Mouse (Mus musculus) cerebellum, adult 11-12 months (tissue): Measurements from ENCODE around the gene Gpalpp1.

Experiments
- DNase-seq: peaks from one replicate; pipeline ENCODE4 v3.0.0; 2022

Gpalpp1 gene

DNA sequence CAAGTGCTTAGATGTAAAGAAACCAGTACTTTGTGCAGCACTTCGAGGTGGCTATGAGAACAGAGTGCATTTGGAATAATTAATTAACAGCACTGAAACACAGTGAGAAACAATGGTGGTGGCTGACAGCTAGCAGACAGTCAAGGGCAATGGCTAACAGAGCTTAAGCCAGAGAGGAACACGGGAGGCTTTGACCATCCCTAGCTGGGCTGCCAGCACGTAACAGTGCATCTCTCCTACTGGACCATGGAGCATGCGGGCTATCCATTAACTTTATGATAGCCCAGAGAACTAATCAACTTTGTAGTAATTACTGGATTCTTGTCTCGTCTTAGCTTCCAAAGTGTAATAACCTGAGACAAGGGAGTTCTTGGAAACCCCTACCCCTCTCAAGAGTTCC, 12.7 kb downstream of the Gpalpp1 start:
- no peak for DNase-seq

DNA sequence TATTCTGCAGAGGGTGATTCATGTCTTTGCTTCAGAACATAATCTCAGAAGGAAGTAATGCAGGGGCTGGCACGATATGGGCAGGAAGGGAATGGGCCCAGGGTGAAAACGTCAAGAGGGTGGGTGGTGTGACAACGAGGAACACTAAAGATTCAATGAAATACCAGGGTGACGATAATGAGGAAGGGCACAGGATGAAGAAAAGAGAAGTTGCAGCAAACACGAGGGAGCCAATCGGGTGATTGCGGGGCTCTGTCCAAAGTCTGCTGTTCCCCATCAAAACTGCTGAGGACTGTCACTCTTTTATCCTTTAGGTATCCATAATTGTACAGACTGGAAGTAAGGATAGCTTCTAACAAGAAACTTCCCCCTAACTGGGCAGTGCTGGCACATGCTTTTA, 13.3 kb downstream of the Gpalpp1 start:
- DNase-seq = no peak

DNA sequence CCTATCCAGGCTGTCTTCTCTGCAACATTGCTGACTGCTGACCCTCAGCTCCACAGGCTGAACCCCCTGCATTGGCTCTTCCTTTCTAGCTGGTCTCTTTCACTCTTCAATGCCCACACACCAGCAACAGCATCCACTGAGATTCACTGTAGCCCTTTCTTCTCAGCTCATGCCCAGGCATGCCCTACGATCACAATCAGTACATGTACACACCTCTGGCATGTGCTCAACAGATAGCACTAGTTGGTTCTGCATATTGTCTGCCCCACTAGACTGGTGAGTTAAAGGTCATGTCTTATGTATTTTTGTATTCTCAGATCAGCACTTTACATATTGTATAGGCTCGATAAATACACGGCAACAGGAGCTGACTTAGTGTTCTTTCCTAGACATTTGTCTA, 26.4 kb downstream of the Gpalpp1 start:
- DNase-seq = no peak

DNA sequence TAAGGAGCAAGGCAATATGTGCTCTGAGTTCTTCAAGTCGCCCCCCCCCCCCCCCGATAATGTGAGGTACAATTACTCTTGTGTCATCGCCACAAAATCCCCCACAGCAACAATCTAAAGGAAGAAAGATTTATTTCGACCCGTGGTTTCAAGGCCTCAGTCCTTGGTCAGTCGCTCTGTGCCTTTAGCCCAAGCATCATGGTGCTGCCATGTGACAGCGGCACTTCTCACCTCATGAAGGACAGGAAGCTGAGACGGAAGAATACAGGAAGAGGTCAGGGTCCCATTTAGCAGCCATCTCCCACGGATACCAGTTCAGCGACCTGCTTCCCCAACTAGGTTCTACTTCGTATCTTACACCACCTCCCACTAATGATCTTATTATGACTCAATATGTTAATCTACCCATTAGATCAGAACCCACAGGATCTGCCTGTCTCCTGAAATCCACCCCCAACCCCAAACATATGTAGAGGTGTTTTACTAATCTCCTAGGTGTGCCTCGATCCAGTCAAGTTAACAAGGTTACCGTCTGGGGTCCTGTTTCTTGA, 28.4 kb downstream of the Gpalpp1 start:
- DNase-seq = no peak

DNA sequence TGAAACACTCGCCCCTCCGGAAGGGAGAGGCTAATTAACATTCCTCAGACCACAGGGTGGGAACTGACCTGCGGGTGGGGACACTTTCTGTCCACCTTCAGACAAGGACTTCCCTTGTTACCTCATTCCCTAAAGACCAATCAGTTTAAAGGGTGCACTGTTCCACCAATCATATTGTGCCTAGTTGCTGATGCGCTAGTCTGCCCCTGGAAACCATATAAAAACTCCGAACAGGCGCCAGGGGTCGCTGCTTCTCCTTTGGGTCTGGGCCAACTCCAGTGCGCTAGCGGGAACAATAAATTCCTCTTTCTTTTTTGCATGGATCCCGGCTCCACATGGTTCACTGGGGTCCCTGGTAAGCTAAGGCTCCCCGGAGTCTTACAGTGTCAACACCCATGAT, 29.1 kb downstream of the Gpalpp1 start:
- DNase-seq = no peak

DNA sequence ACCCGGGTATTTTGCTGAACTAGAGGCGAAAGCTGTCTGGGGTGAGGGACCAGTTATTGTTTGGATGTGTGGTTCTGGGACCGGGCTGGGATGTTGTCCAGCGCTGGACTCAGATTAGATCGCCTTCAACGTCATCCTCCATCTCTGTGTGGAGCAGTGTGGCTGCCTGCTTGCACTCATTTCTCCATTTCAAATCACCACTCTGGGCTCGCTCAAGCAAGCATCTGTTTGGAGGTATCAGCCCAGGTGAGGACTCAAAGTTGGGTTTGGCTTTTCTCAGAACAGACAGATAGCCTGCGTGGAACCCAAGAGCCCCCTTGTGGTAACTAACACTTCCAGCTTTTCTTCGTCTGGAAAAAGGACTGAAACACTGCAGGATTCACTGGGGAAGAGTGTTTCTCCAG, 33.5 kb downstream of the Gpalpp1 start:
- DNase-seq = no peak

DNA sequence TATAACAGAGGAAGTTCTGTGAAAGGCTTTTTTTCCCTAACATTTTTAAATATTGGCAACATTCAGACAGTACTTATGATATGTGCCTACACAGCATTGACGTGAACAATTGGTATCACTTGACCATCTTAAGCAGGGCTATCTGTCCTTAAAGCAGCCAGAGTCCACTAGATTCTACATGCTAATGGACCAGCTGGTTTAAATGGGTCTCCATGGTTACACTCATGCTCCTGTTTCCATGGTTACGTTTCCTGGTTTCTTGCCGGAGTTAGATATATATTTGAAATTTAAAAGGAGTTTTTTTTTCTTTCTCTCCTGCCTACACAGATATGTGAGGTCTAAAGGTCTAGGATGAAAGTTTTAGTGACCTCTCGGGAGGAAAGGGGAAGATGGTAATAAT, 34.0 kb downstream of the Gpalpp1 start:
- no peak for DNase-seq

DNA sequence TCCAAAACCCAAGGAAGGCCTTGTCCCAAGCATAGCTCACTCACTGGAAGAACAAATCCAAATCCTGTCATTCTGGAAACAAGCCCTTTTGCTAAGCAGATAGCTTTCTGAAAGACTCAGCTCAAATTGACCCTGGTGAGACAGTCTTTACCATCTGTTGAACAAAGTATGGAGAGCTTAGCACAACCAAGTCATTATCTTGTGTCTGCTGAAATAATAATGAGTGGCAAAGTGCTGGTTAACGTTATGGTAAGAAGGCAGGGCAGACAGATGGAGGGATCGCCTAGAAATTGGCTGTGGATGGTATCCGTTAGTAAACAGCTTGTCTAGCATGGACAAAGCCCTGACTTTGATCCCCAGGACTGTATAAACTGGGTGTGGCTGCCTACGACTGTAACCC, 34.8 kb downstream of the Gpalpp1 start:
- no peak for DNase-seq

DNA sequence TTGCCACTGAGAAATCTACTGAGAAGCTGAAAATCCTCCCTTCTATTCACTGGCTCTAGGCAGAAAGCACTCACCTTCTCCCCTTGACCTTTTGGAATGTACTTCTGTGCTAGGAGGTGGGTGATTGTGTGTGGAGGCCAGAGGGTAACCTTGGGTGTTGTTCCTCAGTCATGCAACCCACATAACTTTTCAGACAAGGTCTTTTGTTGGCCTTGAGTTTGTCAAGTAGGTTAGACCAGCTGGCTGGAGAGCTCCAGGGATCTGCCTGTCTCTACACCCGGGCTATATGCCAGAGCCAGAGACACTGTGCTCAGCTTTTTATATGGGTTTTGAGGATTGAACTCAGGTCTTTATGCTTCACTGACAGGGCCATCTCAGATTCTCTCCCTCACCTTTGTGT, 36.4 kb downstream of the Gpalpp1 start:
- no peak for DNase-seq

DNA sequence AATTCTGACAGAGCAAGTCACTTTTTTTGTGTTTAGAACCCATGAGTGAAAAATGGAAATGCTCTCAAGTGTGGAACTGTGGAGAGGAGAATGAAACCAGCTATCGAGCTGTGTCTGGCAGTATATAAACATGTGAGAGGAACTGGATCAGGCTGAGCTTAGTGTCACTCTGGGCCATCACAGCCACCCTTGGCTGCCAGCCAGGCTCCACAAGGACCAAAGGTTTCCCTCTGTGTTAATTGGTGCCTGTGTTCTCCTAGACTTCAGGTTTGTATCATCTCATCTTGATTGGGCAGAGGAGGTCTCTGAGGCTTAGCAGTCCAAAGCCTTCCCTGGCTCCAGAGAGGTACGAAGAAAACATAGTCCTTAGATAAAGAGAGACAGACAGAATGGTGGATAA, 37.9 kb downstream of the Gpalpp1 start:
- DNase-seq = no peak

DNA sequence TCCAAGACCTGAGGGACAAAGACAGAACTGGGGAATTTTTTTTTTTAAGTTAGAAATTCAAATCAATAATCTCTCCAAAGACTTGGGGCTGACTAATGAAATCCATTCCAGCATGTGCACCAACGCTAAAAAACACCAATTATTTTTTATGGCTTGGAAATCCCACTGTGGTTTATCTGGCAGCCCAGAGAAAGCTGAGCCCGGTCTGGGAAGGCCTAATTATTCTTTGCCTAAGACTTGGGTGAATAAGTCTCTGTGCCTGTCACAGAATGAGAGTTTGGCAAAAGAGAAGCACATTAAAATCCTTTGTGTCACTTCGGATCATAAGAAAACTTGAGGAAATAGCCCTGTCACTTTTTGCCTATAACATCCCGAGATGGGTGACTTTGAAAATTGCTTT, 41.3 kb downstream of the Gpalpp1 start:
- DNase-seq = no peak

DNA sequence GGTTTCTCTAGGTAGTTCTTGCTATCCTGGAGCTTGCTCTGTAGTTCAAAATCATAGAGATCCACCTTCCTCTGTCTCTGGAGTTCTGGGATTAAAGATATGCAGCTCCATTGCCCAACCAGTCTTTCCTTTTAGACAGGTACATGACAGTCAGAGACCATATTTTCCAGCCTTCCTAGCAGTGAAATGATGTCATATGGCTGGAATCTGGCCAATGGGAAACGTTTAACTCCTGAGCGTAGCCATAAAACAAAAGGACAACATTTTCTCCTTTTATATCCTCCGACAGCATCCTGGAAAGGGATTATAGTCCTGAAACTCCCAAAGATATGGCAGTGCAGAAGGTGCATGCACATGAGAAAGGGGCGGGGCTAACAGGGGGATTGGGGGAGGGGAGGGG, 42.3 kb downstream of the Gpalpp1 start:
- no peak for DNase-seq

DNA sequence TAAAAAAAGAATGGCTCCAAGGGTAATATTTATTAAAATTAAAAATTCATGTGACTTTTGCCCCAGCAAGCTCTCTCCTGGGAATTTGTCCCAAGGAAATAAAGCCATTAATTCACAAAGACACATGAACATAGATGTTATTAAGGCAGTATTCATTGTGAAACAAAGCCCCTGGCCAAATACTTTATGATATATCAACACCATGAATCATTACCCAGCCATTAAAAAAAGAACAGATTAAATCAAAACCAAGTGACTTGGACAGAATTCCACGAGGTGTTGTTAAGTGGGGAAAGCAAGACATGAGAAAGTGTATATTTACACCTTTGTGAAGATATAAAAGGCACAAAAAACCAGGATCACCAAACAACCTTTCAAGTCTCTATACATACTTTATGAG, 43.3 kb downstream of the Gpalpp1 start:
- DNase-seq = no peak

DNA sequence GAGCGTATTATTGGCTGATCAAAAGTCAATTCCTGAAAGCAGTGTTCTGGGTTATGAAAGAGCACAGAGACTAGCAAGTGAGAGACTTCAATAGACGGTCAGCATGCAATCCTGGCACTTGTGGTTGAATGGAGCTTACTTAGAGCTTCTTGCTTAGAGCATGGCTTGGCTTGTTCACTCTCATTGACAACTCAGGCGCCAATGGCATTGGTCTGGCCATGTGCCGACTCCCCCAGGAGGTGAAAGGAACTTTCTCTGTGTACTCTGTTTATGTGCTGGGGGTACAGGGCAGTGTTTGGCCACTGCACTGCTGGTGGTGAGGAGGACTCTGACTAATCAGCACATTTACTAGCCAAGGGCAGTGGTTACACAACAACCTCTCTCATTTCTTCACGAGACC, 51.1 kb downstream of the Gpalpp1 start:
- no peak for DNase-seq

DNA sequence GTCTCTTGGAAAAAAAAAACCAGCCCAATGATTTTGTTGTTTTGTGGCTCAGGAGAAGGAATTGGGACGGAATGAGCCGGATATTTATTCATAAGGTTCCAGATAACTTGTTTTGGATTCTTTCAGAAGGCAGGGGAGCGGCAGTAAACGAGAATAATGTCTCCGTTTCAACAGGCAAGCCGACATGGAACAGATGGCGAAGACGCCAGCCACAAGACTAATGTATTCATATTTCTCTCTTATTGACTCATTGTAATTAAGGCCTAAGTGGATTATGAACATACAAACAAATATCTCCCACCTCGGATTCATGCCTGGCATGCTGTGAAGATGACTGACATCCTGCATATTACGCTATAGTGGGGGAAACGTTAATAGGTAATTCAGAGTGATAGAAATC, 56.8 kb downstream of the Gpalpp1 start:
- DNase-seq = no peak

DNA sequence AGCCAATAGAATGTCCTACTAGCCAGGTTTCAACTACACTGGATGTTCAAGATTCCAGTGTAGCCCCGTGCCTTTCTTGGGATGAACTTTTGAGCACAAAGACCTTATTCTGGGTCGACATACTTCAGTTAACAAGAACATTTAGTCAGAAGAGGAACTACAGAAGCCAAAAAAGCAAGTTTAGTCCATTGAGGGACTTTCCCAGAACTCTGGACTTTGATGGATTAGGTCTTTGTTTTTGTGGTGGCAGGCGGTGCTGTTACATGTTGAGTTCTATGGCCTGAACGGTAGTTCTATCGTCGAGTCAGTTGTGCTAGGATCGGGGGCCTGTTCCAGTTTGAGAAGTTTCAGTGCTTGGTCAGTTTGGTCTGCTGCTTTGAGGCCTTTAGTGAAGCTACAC, 58.6 kb downstream of the Gpalpp1 start:
- no peak for DNase-seq

DNA sequence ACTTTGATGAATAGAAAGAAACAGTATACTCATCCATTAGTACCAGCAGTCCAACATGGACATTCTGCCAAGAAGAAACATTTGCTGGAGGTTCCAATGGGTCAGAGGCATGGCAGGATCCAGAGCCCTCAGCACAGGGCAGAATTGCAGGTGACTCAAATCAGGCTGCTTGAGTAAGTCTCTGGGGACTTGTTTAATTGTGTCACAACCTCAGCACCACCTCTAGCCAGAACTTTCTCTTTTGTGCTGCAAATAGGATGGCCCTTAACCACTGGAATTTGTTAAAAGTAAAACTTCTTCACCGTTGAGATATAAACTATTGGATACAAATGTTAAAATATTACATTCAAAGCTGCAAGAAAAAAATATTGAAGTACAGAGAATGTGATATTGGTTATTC, 64.8 kb downstream of the Gpalpp1 start:
- DNase-seq = no peak

DNA sequence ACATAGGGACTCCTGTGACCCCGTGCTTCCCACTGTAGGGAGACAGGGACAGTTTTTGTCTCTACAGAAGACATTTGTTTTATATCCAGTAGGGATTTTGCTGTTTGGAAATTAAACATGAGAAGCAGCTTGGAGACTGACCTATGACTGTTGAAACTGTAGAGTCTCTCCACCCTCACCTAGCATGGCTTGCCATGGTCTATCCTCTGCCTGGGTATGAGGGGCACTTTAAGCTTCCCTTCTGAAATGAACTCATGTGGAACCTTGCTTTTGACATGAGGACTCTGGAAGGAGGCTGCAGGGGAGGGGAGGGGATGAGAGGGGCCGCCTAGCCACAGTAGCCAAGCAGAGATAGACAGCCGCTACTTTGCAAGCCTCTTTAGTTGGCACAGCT, 66.4 kb downstream of the Gpalpp1 start:
- no peak for DNase-seq

DNA sequence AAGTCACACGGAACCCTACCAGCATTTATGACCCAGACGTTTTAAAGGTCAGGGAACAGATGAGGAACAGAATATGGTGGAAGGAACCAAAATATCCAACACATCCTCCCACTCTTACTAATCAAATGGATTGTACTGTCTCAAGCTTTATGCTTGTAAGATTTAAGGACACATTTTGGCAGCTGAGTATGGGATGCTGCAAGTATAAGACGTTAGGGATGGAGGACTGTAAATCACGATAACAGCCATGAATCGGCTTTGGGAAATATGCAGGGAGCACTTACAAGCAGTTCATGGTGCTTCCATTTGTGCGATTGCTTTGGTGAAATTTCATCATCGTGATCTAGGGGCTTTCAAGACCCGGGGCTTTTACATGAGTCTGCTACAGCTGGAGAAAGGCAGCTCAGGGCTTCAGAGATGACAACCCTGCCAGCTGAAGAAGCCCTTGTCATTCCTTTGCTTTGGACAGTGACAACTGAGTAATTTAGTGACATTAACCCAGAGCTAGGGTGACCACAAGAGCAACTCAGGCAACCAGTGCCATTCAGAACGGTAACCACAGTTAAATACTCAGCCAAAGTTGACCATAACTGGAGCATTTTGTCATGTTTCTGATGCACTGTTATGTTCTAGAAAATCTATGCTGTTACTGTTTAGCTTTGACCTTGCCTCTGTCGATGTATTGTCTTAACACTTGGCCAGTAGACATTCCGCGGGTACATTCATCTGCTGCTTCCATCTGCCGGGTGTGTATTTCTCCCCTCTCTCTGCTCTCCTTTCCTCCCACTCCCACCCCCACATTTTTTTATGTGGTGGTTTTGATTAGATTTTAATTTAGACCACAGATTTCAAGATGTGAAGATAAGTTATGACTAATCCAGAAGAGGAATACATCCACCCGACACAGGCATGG, 67.1 kb downstream of the Gpalpp1 start:
- DNase-seq = no peak
